Mouse (Mus musculus) MEL (cell line): ENCODE measurements around the gene Cnpy3.

Experiments
- MAFK ChIP-seq: IDR thresholded peaks from 2 replicates; pipeline ENCODE4 v1.6.1; 2011; ENCODE audit warnings: low read depth, mild to moderate bottlenecking, low read length, improper control_type of control experiment, borderline replicate concordance
- MEF2A ChIP-seq: IDR thresholded peaks from 2 replicates; pipeline ENCODE4 v1.6.1; 2014; ENCODE audit warnings: low read depth, mild to moderate bottlenecking, inconsistent platforms, low read length, improper control_type of control experiment; ENCODE audit not compliant: poor library complexity, insufficient replicate concordance, severe bottlenecking; ENCODE audit errors: extremely low read depth

DNA sequence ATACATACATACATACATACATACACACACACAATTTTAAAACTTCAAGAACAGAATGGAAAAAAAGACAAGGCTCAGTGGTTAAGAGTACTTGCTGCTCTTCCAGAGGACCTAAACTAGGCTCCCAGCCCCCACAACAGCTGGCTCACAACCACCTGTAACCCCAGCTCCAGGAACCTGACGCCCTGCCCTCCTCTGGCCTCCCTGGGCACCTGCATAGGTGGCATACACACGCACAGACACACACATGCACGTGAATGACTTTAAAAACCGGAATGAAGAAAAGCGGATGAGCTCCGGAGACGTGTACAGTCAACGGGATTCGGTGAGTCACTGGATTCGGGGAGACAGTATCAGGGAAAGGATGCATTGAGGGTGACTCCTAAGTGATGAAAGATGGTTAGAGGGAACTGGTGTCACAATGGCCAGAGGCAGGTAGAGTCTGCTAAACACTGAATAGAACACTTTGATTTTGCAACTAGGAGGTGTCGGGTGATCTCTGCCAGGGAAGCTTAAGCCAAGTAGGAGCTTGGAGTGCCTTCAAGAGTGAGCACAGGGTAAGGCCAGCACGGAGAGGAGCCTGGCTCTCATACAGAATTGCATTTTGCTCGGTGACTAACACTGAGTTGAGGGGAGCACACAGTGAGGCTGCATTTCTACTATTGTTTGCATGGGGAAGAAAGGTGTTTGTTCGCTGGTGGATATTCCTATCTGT is 45.5 kb downstream of the Cnpy3 start:
- no peak for TF ChIP-seq MAFK
- TF ChIP-seq MEF2A = no peak
